Mouse (Mus musculus) layer of hippocampus, adult 6 months (tissue): ENCODE data around the gene Ednra. TPM values are rescaled to one million over a fixed set of nuclear protein-coding genes. Genes with fewer than 3 reads are reported as not detected.

Experiments used
- long read RNA-seq, 2 experiments: library from polyadenylated mRNA; unstranded; transcript quantifications; one replicate each; pipeline ENCODE4 v2.0.0; 2019 to 2020
- polyA plus RNA-seq: library from polyadenylated mRNA; unstranded; fragments of <200 nt; fragmentation: Nextera tagmentation; gene quantifications from 2 replicates; pipeline ENCODE4 v1.2.3, GENCODE M21; 2021

The Ednra gene
- polyA plus RNA-seq: 4.2 and 4.8 TPM in 2 replicates
- long read RNA-seq, experiment 1, partial matches to known transcripts: 0 of 1 reads
- long read RNA-seq, experiment 1, other reads (novel, unspliced or antisense): 0 of 1 reads
- long read RNA-seq, experiment 2, transcript Ednra-201 (8 exons, 3,625 nt): major isoform, 14 of 17 reads
- long read RNA-seq, experiment 2, partial matches to known transcripts: 0 of 17 reads
- long read RNA-seq, experiment 2, other reads (novel, unspliced or antisense): 2 of 17 reads

GRCm38 (mm10) chr8:77724046-77724930 is at the start of gene Ednra:
Ednra (minus strand) TSS chr8:77724464.

Other genes starting within 250 kb of the Ednra start
- gene Arhgap10, start 206.5 kb downstream of the Ednra start, polyA plus RNA-seq: 1.8 and 2.2 TPM in 2 replicates
- 4.9 and 5.7 TPM in 2 replicates for gene Prmt9, start 175.1 kb downstream of the Ednra start, polyA plus RNA-seq
- 78.8 and 80.9 TPM in 2 replicates for gene Tmem184c, start 113.8 kb downstream of the Ednra start, polyA plus RNA-seq